Mouse (Mus musculus) megakaryocyte progenitor cell, adult 5-6 weeks (primary cell): ENCODE data around the gene Rpp25. TPM values are rescaled to one million over a fixed set of nuclear protein-coding genes. Genes with fewer than 3 reads are reported as not detected.

Experiments used
- ATAC-seq: replicated peaks from 2 replicates; pipeline ENCODE4 v1.8.0; 2016; ENCODE audit warnings: mild to moderate bottlenecking, moderate TSS enrichment, inconsistent platforms; ENCODE audit not compliant: poor library complexity
- total RNA-seq, 2 experiments: library from RNA; stranded (forward) in 1 of 2; stranded (reverse) in 1 of 2; fragments of 157-497, 149-512 nt in 1 of 2; fragments of 200-1000 nt in 1 of 2; gene quantifications; 2 replicates each; pipeline versions ENCODE4 v1.2.3 to v1.2.4; 2015 to 2017

Gene Rpp25
- 0.12 and 0.30 TPM in 2 replicates for total RNA-seq (2015)
- 0.20 TPM in 1 of 2 replicates, not detected in the other for total RNA-seq (2017)

GRCm38 (mm10) chr9:57503622-57504380, at the start of gene Rpp25:
TSS of gene Rpp25 (plus strand) at chr9:57504026.
- ATAC-seq: no peak

- 0 out of 2 replicates have a peak, but pooled peaks have one; percentile 39 for ATAC-seq
Measured at GRCm38 (mm10) chr9:57459707-57460106, 44.1 kb upstream of the Rpp25 start.

DNA sequence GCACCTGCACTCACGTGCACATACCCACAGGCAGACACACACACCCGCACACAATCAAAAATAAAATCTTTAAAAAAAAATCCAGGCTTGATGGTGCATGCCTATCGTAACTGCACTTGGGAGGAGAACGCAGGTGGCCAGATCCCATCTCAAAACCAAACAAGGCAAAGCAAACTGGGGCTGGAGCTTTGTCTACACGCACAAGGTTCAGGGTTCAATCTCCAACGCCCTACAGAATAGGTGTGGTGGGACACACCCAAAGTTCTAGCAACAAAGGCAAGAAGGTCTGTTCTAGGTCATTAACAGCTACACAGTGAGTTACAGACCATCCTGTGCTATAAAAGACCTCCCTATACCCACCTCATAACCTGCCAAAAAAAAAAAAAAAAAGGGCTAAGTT, 41.0 kb upstream of the Rpp25 start:
- ATAC-seq: no peak

- ATAC-seq: peak; percentile 33
Measured at GRCm38 (mm10) chr9:57466101-57466500, 37.7 kb upstream of the Rpp25 start.

DNA sequence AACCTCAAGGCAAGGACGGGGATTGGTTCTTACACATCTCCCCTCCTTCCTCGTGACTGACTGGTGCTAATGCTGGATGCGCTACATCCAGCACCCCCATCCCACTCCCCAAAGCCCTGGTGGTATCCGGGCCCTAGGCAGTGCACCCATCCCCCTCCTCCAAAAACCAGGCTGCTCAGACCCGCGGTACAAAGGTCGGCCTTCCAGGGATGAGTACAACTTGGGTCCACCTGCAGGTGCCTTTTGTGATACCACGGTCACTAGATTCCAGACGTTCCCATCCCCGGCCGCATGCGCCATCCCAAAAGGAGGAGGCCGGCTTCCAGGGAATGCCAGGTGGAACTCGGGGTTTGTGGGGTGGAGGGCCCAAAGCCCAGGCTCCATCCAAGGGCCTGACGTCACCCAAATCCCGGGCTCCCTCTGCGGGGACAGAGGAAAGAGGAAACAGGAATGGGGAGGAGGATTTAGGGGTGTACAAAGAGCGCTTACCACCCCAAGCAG, 36.5 kb upstream of the Rpp25 start:
- no peak for ATAC-seq

DNA sequence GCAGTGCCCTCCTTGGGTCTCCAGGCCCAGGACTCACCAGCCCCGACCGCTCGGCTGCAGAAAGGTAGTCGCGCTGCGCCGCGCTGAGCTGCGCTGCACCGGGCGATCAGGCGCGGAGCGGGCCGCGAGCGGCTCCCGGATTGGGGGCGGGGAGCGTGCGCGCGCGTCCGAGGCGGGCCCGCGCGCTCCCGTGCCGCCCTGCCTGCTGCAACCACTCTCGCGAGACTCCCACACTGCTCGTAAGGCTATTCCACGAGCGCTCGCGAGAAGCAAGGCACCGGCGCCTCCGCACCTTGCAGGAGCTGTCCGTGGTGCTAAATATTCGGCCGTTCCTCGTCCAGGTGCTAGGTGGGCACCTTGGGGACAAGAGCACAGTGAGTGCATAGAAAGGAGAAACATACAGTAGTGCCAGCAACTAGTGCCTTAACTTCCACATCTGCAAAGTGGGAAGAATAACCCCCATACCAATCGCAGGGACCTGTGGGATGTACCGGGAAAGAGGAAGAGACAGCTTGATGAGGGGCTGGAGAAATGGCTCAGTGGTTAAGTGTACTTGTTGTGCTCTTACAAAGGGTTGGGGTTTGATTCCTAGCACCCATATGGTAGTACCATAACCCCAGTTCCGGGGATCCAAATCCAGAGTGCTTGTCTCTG, 35.8 kb upstream of the Rpp25 start, which contains the start of gene Scamp5:
Gene Scamp5 (minus strand): TSS at position 165 of the 654 bp plus-strand sequence.
- peak; percentile 99 for ATAC-seq

DNA sequence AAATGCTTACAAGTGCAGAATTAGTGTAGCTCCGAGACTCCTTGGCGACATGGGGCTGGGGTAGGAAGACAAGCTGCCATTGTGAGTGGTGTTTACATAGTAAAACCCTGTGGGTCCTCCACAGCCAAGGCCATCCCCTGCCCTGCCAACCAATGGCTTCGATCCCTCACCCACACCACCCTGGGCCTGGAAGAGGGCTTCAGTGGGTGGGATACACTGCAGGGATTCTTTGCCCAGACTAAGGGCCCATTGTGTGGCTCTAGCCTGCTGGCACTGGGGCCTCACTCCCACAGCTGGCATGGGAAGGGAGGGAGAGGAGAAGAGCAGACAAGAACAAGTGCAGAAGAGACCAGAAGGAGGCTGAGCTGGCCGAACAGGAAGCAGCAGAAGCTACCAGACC, 34.9 kb upstream of the Rpp25 start:
- no peak for ATAC-seq

- peak; percentile 91 for ATAC-seq
Measured at GRCm38 (mm10) chr9:57485774-57486173, 18.1 kb upstream of the Rpp25 start.

- ATAC-seq: 0 out of 2 replicates have a peak, but pooled peaks have one; percentile 37
Measured at GRCm38 (mm10) chr9:57487807-57488206, 16.0 kb upstream of the Rpp25 start.

DNA sequence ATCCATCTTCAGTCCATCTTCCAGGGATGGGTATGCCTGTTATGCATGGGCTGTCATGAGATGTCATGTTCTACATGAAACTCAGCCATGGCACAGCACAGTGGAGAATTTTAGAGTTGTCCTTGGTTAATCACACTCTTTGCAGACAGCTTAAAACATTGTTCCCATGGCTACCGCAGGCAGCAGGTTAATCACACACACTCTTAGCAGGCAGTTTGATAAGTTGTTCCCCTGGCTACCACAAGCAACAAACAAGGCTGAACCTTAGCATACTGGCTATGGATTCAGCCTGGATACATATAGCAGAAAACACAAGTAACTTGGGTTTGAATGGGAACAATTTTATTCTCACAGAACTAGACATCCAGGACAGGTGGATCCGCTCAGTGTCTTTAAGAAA, 10.3 kb upstream of the Rpp25 start:
- no peak for ATAC-seq

- ATAC-seq: no peak
Measured at GRCm38 (mm10) chr9:57494970-57495369, 8.9 kb upstream of the Rpp25 start.

DNA sequence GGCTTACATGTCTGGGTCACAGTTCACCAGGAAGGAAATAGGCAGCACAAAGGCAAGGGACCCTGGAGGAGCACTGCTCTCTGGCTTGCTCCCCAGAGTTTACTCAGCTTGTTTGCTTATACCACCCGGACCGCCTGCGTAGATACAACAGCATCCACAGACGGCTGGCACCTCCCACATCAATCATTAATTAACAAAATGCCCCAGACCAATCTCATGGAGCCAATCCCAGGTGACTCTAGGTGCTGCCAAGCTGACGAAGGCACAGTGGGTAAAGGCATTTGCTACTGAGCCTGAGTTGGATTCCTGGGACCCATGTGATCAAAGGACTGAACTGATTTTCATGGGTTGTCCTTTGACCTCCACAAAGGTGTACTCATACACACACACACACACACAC, 6.6 kb upstream of the Rpp25 start:
- no peak for ATAC-seq

- ATAC-seq: no peak
Measured at GRCm38 (mm10) chr9:57498536-57498935, 5.3 kb upstream of the Rpp25 start.

DNA sequence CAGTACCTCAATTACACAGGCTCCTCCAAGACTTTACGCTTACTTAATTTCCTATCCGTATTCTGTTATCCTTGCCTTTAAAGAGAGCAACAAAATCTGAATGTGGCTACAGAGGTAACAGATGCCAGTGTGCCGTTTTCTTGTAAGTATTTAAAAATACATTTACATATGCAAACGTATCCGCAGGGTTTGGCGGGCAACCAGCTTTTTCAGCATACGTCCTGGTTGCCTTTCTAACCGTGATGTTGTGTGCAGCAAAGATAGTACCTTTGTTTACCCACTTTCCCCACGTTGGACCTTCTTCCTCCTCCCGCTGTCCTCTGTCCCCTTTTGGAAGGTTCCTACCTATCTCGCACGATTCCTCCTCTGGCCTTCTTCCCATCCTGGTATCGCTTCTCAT, 2.4 kb upstream of the Rpp25 start:
- ATAC-seq: no peak

DNA sequence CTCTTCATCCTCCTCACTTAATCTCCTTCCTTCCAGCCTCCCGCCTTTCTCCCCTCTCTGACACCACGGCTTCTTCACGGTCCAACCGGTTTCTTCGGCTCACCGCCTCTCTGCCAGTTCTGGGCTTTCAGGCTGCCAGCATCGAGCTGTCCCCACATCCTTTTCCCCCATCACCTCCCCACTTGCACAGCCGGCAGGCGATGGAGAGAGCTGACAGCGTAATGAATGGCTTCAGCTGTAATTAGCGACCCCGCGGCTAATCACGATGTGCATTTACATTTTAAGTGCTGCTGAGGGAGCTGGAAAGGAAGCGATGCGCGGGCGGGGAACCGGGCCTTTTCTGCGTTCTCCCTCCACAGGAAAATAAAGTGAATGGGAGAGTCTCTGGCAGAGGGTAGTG, 2.0 kb upstream of the Rpp25 start:
- ATAC-seq: no peak

GRCm38 (mm10) chr9:57502911-57503621, 760 bp upstream of the Rpp25 start:
- no peak for ATAC-seq

- ATAC-seq: peak; percentile 35; the same call in 1 of the 2 replicates
Measured at GRCm38 (mm10) chr9:57504381-57504700, 515 bp downstream of the Rpp25 start.

GRCm38 (mm10) chr9:57504891-57505290, 1.1 kb downstream of the Rpp25 start:
- no peak for ATAC-seq

- peak; percentile 98 for ATAC-seq
Measured at GRCm38 (mm10) chr9:57505700-57506099, 1.9 kb downstream of the Rpp25 start.

DNA sequence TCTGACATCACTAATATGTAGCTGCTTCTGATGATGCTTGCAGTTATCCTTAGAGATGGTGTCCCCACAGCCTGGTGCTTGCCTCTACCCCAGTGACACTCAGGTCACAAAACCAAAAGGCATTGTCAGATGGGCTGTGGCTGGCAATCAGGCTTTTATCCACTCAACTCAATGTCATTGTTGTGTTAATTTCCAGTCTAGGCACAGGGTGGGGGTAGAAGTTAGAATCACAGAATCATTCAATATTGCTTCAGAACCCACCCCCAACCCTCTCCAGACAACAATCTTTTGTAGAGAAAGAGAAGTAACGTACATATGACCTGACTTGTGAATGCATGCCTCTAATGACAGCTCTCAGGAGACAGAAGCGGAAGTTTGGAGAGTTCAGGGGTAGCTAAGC, 6.8 kb downstream of the Rpp25 start:
- no peak for ATAC-seq

GRCm38 (mm10) chr9:57517113-57517512, 13.3 kb downstream of the Rpp25 start:
- peak; percentile 63 for ATAC-seq
